Mouse (Mus musculus) myocyte (in vitro differentiated cells): Measurements from ENCODE around the gene Tfb1m.

Experiments
- CEBPB ChIP-seq: IDR thresholded peaks from 2 replicates; pipeline ENCODE4 v1.6.1; 2011; ENCODE audit warnings: mild to moderate bottlenecking, moderate library complexity; ENCODE audit not compliant: poor library complexity, insufficient read depth, severe bottlenecking
- E2F4 ChIP-seq: IDR thresholded peaks from one replicate; pipeline ENCODE4 v1.6.1; 2011; ENCODE audit warnings: mild to moderate bottlenecking, control low read depth, moderate library complexity; ENCODE audit not compliant: insufficient read depth
- POLR2A ChIP-seq: IDR thresholded peaks from one replicate; pipeline ENCODE4 v1.6.1; 2011; ENCODE audit warnings: low read depth, mild to moderate bottlenecking, control low read depth, moderate library complexity; ENCODE audit not compliant: insufficient read length
- POLR2AphosphoS2 ChIP-seq: IDR thresholded peaks from one replicate; pipeline ENCODE4 v1.6.1; 2011; ENCODE audit warnings: low read depth, control low read depth; ENCODE audit not compliant: insufficient read length

GRCm38 (mm10) chr17:3570876-3571275, 13.3 kb upstream of the Tfb1m start:
- no peak for TF ChIP-seq POLR2AphosphoS2
- TF ChIP-seq E2F4: no peak
- TF ChIP-seq CEBPB: no peak
- TF ChIP-seq POLR2A: no peak
